ENCODE assay signal across 10 mouse cellular contexts in genomic region chr11:101468263-101468688, GRCm38 (mm10). TPM values are rescaled to one million over a fixed set of nuclear protein-coding genes. Genes with fewer than 3 reads are reported as not detected.
DNase-seq lines count a peak whose midpoint lies in the region; ATAC-seq and TF ChIP-seq lines count a peak whose summit lies in the region.
"Had no signal": no experiment of that assay in that cellular context is flagged by ENCODE, and none has a peak within 500 bp of the region (broad histone marks: within the 10 kb centered on the region; RNA-seq: fewer than 3 reads in every experiment).

No protein-coding gene starts in this region.

- no peak for ATAC-seq in heart, embryonic 13.5 days (ENCODE audit: extremely low read depth, insufficient number of reproducible peaks, low FRiP score, low TSS enrichment)
- peak; percentile 60 for ATAC-seq in forebrain, embryonic 12.5 days (ENCODE audit: low FRiP score)
- 0 out of 2 replicates have a peak, but pooled peaks have one; percentile 0 for ATAC-seq in limb, embryonic 15.5 days (ENCODE audit: insufficient number of reproducible peaks, low FRiP score, low TSS enrichment, low read depth)
- ATAC-seq in stomach, embryonic 16.5 days (ENCODE audit: insufficient read depth, low FRiP score), result no peak

- H3K4me2 ChIP-seq in heart, embryonic 13.5 days, result peak overlapping the region; percentile 82
- H3K4me2 ChIP-seq in forebrain, embryonic 12.5 days, result peak overlapping the region; percentile 81
- H3K4me2 ChIP-seq in limb, embryonic 15.5 days, result peak overlapping the region; percentile 95
- H3K4me2 ChIP-seq in stomach, embryonic 16.5 days (ENCODE audit: low read depth, low read length), result peak overlapping the region; percentile 97

- 0 out of 2 replicates have a peak, but pooled peaks cover 6% of the 10 kb centered on the region for H3K36me3 ChIP-seq in heart, embryonic 13.5 days
- no peaks in the 10 kb centered on the region for H3K36me3 ChIP-seq in ES-Bruce4 (ENCODE audit: control insufficient read depth, insufficient read depth, low read length, poor library complexity, severe bottlenecking)
- H3K36me3 ChIP-seq in forebrain, embryonic 12.5 days (replicated peaks), result no peaks in the 10 kb centered on the region
- no peaks in the 10 kb centered on the region for H3K36me3 ChIP-seq in limb, embryonic 15.5 days
- H3K36me3 ChIP-seq in stomach, embryonic 16.5 days (ENCODE audit: control insufficient read depth, insufficient read depth, low read length), result no peaks in the 10 kb centered on the region

- TF ChIP-seq CTCF in ES-Bruce4 (IDR thresholded peaks at IDR 0.05; ENCODE audit: low read depth, low read length), result no peak

- H3K9ac ChIP-seq in heart, embryonic 13.5 days, result peak overlapping the region; percentile 86
- peak overlapping the region; percentile 91 for H3K9ac ChIP-seq in ES-Bruce4 (ENCODE audit: low read depth, poor library complexity, severe bottlenecking)
- peak overlapping the region; percentile 79 for H3K9ac ChIP-seq in forebrain, embryonic 12.5 days
- H3K9ac ChIP-seq in limb, embryonic 15.5 days, result peak overlapping the region; percentile 56
- H3K9ac ChIP-seq in stomach, embryonic 16.5 days (ENCODE audit: low read length), result peak overlapping the region; percentile 80

- no peaks in the 10 kb centered on the region for H3K27me3 ChIP-seq in heart, embryonic 13.5 days (replicated peaks)
- H3K27me3 ChIP-seq in ES-Bruce4 (ENCODE audit: control insufficient read depth, insufficient read depth, low read length, poor library complexity, severe bottlenecking), result no peaks in the 10 kb centered on the region
- H3K27me3 ChIP-seq in forebrain, embryonic 12.5 days, result peaks cover 9% of the 10 kb centered on the region; the same call in 1 of the 2 replicates
- no peaks in the 10 kb centered on the region for H3K27me3 ChIP-seq in limb, embryonic 15.5 days
- no peaks in the 10 kb centered on the region for H3K27me3 ChIP-seq in stomach, embryonic 16.5 days (ENCODE audit: control insufficient read depth, insufficient read depth, low read length)
- H3K27me3 ChIP-seq: Patski had no signal

- peak overlapping the region; percentile 77 for H3K4me3 ChIP-seq in heart, embryonic 13.5 days
- peak overlapping the region; percentile 86 for H3K4me3 ChIP-seq in ES-Bruce4 (ENCODE audit: low read depth, low read length)
- peak overlapping the region; percentile 86 for H3K4me3 ChIP-seq in forebrain, embryonic 12.5 days (replicated peaks)
- H3K4me3 ChIP-seq in limb, embryonic 15.5 days, result peak overlapping the region; percentile 75
- H3K4me3 ChIP-seq in stomach, embryonic 16.5 days (replicated peaks; ENCODE audit: low read length), result peak overlapping the region; percentile 80

- no peak for TF ChIP-seq POLR2A in ES-Bruce4 (IDR thresholded peaks at IDR 0.05; ENCODE audit: insufficient read depth, low read length)

- no peak for TF ChIP-seq EP300 in ES-Bruce4 (IDR thresholded peaks at IDR 0.05; ENCODE audit: insufficient read depth, low read depth, low read length)

- H3K9me3 ChIP-seq in heart, embryonic 13.5 days, result no peaks in the 10 kb centered on the region
- H3K9me3 ChIP-seq in ES-Bruce4 (replicated peaks; ENCODE audit: control insufficient read depth, insufficient read depth, low read length, poor library complexity, severe bottlenecking), result no peaks in the 10 kb centered on the region
- no peaks in the 10 kb centered on the region for H3K9me3 ChIP-seq in forebrain, embryonic 12.5 days
- H3K9me3 ChIP-seq in limb, embryonic 15.5 days, result no peaks in the 10 kb centered on the region
- no peaks in the 10 kb centered on the region for H3K9me3 ChIP-seq in stomach, embryonic 16.5 days (replicated peaks; ENCODE audit: control insufficient read depth, low read length)

- H3K4me1 ChIP-seq in heart, embryonic 13.5 days, result peaks cover 68% of the 10 kb centered on the region
- peaks cover 7% of the 10 kb centered on the region for H3K4me1 ChIP-seq in ES-Bruce4 (ENCODE audit: control insufficient read depth, insufficient read depth, low read length)
- H3K4me1 ChIP-seq in forebrain, embryonic 12.5 days, result peaks cover 69% of the 10 kb centered on the region
- peaks cover 45% of the 10 kb centered on the region for H3K4me1 ChIP-seq in limb, embryonic 15.5 days
- H3K4me1 ChIP-seq in stomach, embryonic 16.5 days (ENCODE audit: control insufficient read depth, insufficient read depth, low read length), result peaks cover 21% of the 10 kb centered on the region

- peak overlapping the region; percentile 72 for H3K27ac ChIP-seq in heart, embryonic 13.5 days (replicated peaks)
- H3K27ac ChIP-seq in ES-Bruce4 (ENCODE audit: insufficient read depth, low read length), result no peak overlapping the region
- H3K27ac ChIP-seq in forebrain, embryonic 12.5 days, result peak overlapping the region; percentile 88
- peak overlapping the region; percentile 47 for H3K27ac ChIP-seq in limb, embryonic 15.5 days
- H3K27ac ChIP-seq in stomach, embryonic 16.5 days (ENCODE audit: low read length), result peak overlapping the region; percentile 52; the same call in 1 of the 2 replicates

- no peak for DNase-seq in heart, adult 8-10 months (ENCODE audit: low spot score)
- DNase-seq in right cerebral cortex, adult 18-20 months, result no peak
- no peak for DNase-seq in cerebellum, postnatal 10 days

- WGBS in heart, embryonic 13.5 days, result 0% methylated on average over 31 of the region's 31 CpGs
- under 1% methylated on average over 28 of the region's 31 CpGs for WGBS in forebrain, embryonic 12.5 days
- WGBS in limb, embryonic 15.5 days, result under 1% methylated on average over 29 of the region's 31 CpGs
- 0% methylated on average over 30 of the region's 31 CpGs for WGBS in stomach, embryonic 16.5 days

RNA-seq across cellular contexts. Expression of gene Vat1, which starts 2.2 kb away (rescaled TPM):
- polyA plus RNA-seq in heart, embryonic 13.5 days (2015; fragmentation: Nextera tagmentation; extraction: Ambion mirVana), result 28.0 and 28.9 TPM in 2 replicates
- total RNA-seq in heart, adult 8-10 months (2022), result 10 to 100 TPM; 20.6 to 23.2 (median 21.8) TPM
- polyA plus RNA-seq in ES-Bruce4 (2011; ENCODE audit: insufficient read depth, insufficient read length, low read depth, missing spikeins), result 91.2 and 101 TPM in 2 replicates
- polyA plus RNA-seq in forebrain, embryonic 12.5 days (2016; fragmentation: Nextera tagmentation; extraction: Ambion mirVana), result 62.9 and 65.4 TPM in 2 replicates
- polyA plus RNA-seq in limb, embryonic 15.5 days (2015; fragmentation: Nextera tagmentation; extraction: Ambion mirVana), result 78.6 and 81.3 TPM in 2 replicates
- 67.1 and 73.8 TPM in 2 replicates for polyA plus RNA-seq in stomach, embryonic 16.5 days (2015; fragmentation: Nextera tagmentation; extraction: Ambion mirVana)

RNA-seq across cellular contexts. Expression of gene Rnd2, which starts 3.5 kb away (rescaled TPM):
- 23.5 and 26.4 TPM in 2 replicates for polyA plus RNA-seq in heart, embryonic 13.5 days (2015; fragmentation: Nextera tagmentation; extraction: Ambion mirVana)
- total RNA-seq in heart, adult 8-10 months (2022), result 1 to 10 TPM; 5.3 to 7.5 (median 6.2) TPM
- polyA plus RNA-seq in ES-Bruce4 (2011; ENCODE audit: insufficient read depth, insufficient read length, low read depth, missing spikeins), result 11.2 and 11.4 TPM in 2 replicates
- polyA plus RNA-seq in forebrain, embryonic 12.5 days (2016; fragmentation: Nextera tagmentation; extraction: Ambion mirVana), result 101 and 105 TPM in 2 replicates
- polyA plus RNA-seq in limb, embryonic 15.5 days (2015; fragmentation: Nextera tagmentation; extraction: Ambion mirVana), result 10.3 and 11.9 TPM in 2 replicates
- 10.7 and 11.9 TPM in 2 replicates for polyA plus RNA-seq in stomach, embryonic 16.5 days (2015; fragmentation: Nextera tagmentation; extraction: Ambion mirVana)

RNA-seq across cellular contexts. Expression of gene Ifi35, which starts 20.1 kb away (rescaled TPM):
- 11.6 and 13.7 TPM in 2 replicates for polyA plus RNA-seq in heart, embryonic 13.5 days (2015; fragmentation: Nextera tagmentation; extraction: Ambion mirVana)
- total RNA-seq in heart, adult 8-10 months (2022), result 10 to 100 TPM; 13.4 to 14.6 (median 13.9) TPM
- polyA plus RNA-seq in ES-Bruce4 (2011; ENCODE audit: insufficient read depth, insufficient read length, low read depth, missing spikeins), result 6.7 and 9.0 TPM in 2 replicates
- 2.2 TPM in 2 replicates for polyA plus RNA-seq in forebrain, embryonic 12.5 days (2016; fragmentation: Nextera tagmentation; extraction: Ambion mirVana)
- 23.2 and 25.1 TPM in 2 replicates for polyA plus RNA-seq in limb, embryonic 15.5 days (2015; fragmentation: Nextera tagmentation; extraction: Ambion mirVana)
- polyA plus RNA-seq in stomach, embryonic 16.5 days (2015; fragmentation: Nextera tagmentation; extraction: Ambion mirVana), result 26.3 and 26.8 TPM in 2 replicates

RNA-seq across cellular contexts. Expression of gene Rpl27, which starts 26.2 kb away (rescaled TPM):
- polyA plus RNA-seq in heart, embryonic 13.5 days (2015; fragmentation: Nextera tagmentation; extraction: Ambion mirVana), result 222 and 239 TPM in 2 replicates
- 10 to 100 TPM; 29.2 to 41.5 (median 39.2) TPM for total RNA-seq in heart, adult 8-10 months (2022)
- polyA plus RNA-seq in ES-Bruce4 (2011; ENCODE audit: insufficient read depth, insufficient read length, low read depth, missing spikeins), result 1,188 and 1,249 TPM in 2 replicates
- polyA plus RNA-seq in forebrain, embryonic 12.5 days (2016; fragmentation: Nextera tagmentation; extraction: Ambion mirVana), result 354 and 378 TPM in 2 replicates
- polyA plus RNA-seq in limb, embryonic 15.5 days (2015; fragmentation: Nextera tagmentation; extraction: Ambion mirVana), result 262 and 315 TPM in 2 replicates
- polyA plus RNA-seq in stomach, embryonic 16.5 days (2015; fragmentation: Nextera tagmentation; extraction: Ambion mirVana), result 241 and 276 TPM in 2 replicates

RNA-seq across cellular contexts. Expression of gene Ptges3l, which starts 43.1 kb away (rescaled TPM):
- polyA plus RNA-seq in heart, embryonic 13.5 days (2015; fragmentation: Nextera tagmentation; extraction: Ambion mirVana), result 71.6 and 75.1 TPM in 2 replicates
- total RNA-seq in heart, adult 8-10 months (2022), result 10 to 100 TPM; 46.5 to 67.8 (median 61.1) TPM
- polyA plus RNA-seq in ES-Bruce4 (2011; ENCODE audit: insufficient read depth, insufficient read length, low read depth, missing spikeins), result not detected in 2 replicates
- 2.1 and 2.5 TPM in 2 replicates for polyA plus RNA-seq in forebrain, embryonic 12.5 days (2016; fragmentation: Nextera tagmentation; extraction: Ambion mirVana)
- 15.5 and 36.1 TPM in 2 replicates for polyA plus RNA-seq in limb, embryonic 15.5 days (2015; fragmentation: Nextera tagmentation; extraction: Ambion mirVana)
- 16.3 and 26.9 TPM in 2 replicates for polyA plus RNA-seq in stomach, embryonic 16.5 days (2015; fragmentation: Nextera tagmentation; extraction: Ambion mirVana)
- total RNA-seq: hematopoietic stem cell, adult 5-6 weeks had no signal

Comparison
In these comparisons a context has a peak if more than half of its experiments do, and no peak if none do; other contexts are left out.
1. ATAC-seq: peak in forebrain, embryonic 12.5 days (single experiment) and limb, embryonic 15.5 days (single experiment); none in heart, embryonic 13.5 days (single experiment) and stomach, embryonic 16.5 days (single experiment).
2. Peak in every context shown above with its lines, with median percentiles within 50 percentile points of each other: H3K4me2 ChIP-seq, H3K4me3 ChIP-seq and H3K9ac ChIP-seq.